Mouse (Mus musculus) limb, embryonic 11.5 days (tissue): ENCODE data around the gene Chd3. TPM values are rescaled to one million over a fixed set of nuclear protein-coding genes. Genes with fewer than 3 reads are reported as not detected.
"Not testable (repeated sequence)": the region's sequence is repeated elsewhere in the genome, so short reads cannot be mapped to it uniquely, and the experiment has no call there.

Experiments used
- ATAC-seq: fragments of 200-750 bp; cut with Nextera tagmentation; 2 replicates; pipeline ENCODE4 v1.8.0; 2017; ENCODE audit warnings: low read depth; ENCODE audit not compliant: insufficient number of reproducible peaks, low FRiP score, low TSS enrichment
- DNase-seq: peaks from one replicate; pipeline ENCODE4 v3.0.0-alpha.2; 2015; ENCODE audit warnings: low spot score
- H3K27ac ChIP-seq: fragments of 300-500 bp; sonication (generic); replicated peaks from 2 replicates; pipeline ENCODE4 v1.5.1; 2014; ENCODE audit warnings: low read depth, mild to moderate bottlenecking, low read length
- H3K27me3 ChIP-seq: fragments of 300-500 bp; sonication (generic); 2 replicates; pipeline ENCODE4 v1.6.1; 2014; ENCODE audit warnings: mild to moderate bottlenecking, low read length, mixed read lengths; ENCODE audit not compliant: control insufficient read depth, insufficient read depth
- H3K36me3 ChIP-seq: fragments of 300-500 bp; sonication (generic); 2 replicates; pipeline ENCODE4 v1.6.1; 2014; ENCODE audit warnings: mild to moderate bottlenecking, low read length, moderate library complexity, mixed read lengths; ENCODE audit not compliant: control insufficient read depth, insufficient read depth
- H3K4me1 ChIP-seq: fragments of 300-500 bp; sonication (generic); 2 replicates; pipeline ENCODE4 v1.6.1; 2014; ENCODE audit warnings: low read length, mixed read lengths; ENCODE audit not compliant: control insufficient read depth, insufficient read depth
- H3K4me2 ChIP-seq: fragments of 300-500 bp; sonication (generic); 2 replicates; pipeline ENCODE4 v1.6.1; 2014; ENCODE audit warnings: low read depth, mild to moderate bottlenecking, moderate library complexity; ENCODE audit not compliant: severe bottlenecking
- H3K4me3 ChIP-seq: fragments of 300-500 bp; sonication (generic); 2 replicates; pipeline ENCODE4 v1.5.1; 2014; ENCODE audit warnings: low read depth, low read length
- H3K9ac ChIP-seq: fragments of 300-500 bp; sonication (generic); 2 replicates; pipeline ENCODE4 v1.6.1; 2014; ENCODE audit warnings: mild to moderate bottlenecking, low read length
- H3K9me3 ChIP-seq: fragments of 300-500 bp; sonication (generic); 2 replicates; pipeline ENCODE4 v1.6.1; 2016; ENCODE audit warnings: low read length; ENCODE audit not compliant: control insufficient read depth
- WGBS: fragments of 180-500 bp; shearing (Covaris S2); extraction: QIAGEN DNeasy Blood & Tissue Kit; methylation state at CpG from one replicate; pipeline ENCODE4 v1.1.7; 2014; 5-methylcytosine and 5-hydroxymethylcytosine counted together
- polyA plus RNA-seq: library from polyadenylated mRNA; unstranded; fragments of >200 nt; fragmentation: Nextera tagmentation; extraction: Ambion mirVana; gene quantifications from 2 replicates; pipeline ENCODE4 v1.2.1, GENCODE M21; 2014

Gene Chd3
- polyA plus RNA-seq, 1 experiment from 2014 or later: 58.6 TPM

- peaks cover 19% of the 10 kb centered on the region for H3K4me1 ChIP-seq
- no peaks in the 10 kb centered on the region for H3K9me3 ChIP-seq
- peaks cover 4% of the 10 kb centered on the region for H3K27me3 ChIP-seq
- no peak for DNase-seq
- no peak overlapping the region for H3K27ac ChIP-seq
- peaks cover 9% of the 10 kb centered on the region for H3K36me3 ChIP-seq
- no peak for ATAC-seq
- H3K4me3 ChIP-seq: peak overlapping the region; percentile 67; the same call in 1 of the 2 replicates
- WGBS: 81% methylated on average over 6 of the region's 6 CpGs
- H3K4me2 ChIP-seq: peak overlapping the region; percentile 84
- H3K9ac ChIP-seq: no peak overlapping the region; the same call in 1 of the 2 replicates
Observed at GRCm38 (mm10) chr11:69322010-69322409, 47.2 kb downstream of the Chd3 start.

GRCm38 (mm10) chr11:69321580-69321979 is 47.6 kb downstream of the Chd3 start:
- no peak overlapping the region for H3K4me2 ChIP-seq
- ATAC-seq: no peak
- WGBS: 94% methylated on average over 6 of the region's 6 CpGs
- H3K4me1 ChIP-seq: peaks cover 19% of the 10 kb centered on the region
- H3K9me3 ChIP-seq: no peaks in the 10 kb centered on the region
- DNase-seq: no peak
- H3K4me3 ChIP-seq: no peak overlapping the region
- peaks cover 9% of the 10 kb centered on the region for H3K36me3 ChIP-seq
- H3K27ac ChIP-seq: no peak overlapping the region
- peaks cover 2% of the 10 kb centered on the region; the same call in 1 of the 2 replicates for H3K27me3 ChIP-seq
- no peak overlapping the region for H3K9ac ChIP-seq

- not testable (repeated sequence) for DNase-seq, ATAC-seq, H3K36me3 ChIP-seq, H3K9ac ChIP-seq, H3K4me2 ChIP-seq, H3K4me3 ChIP-seq, H3K27ac ChIP-seq, H3K9me3 ChIP-seq, H3K27me3 ChIP-seq
- peaks cover 11% of the 10 kb centered on the region for H3K4me1 ChIP-seq
- 90% methylated on average over 3 of the region's 3 CpGs for WGBS
Observed at GRCm38 (mm10) chr11:69318000-69318399, 51.2 kb downstream of the Chd3 start.

- no peak overlapping the region for H3K4me2 ChIP-seq
- no peaks in the 10 kb centered on the region for H3K27me3 ChIP-seq
- peaks cover 9% of the 10 kb centered on the region for H3K36me3 ChIP-seq
- no peak overlapping the region for H3K27ac ChIP-seq
- WGBS: over 99% methylated on average over 6 of the region's 6 CpGs
- no peaks in the 10 kb centered on the region for H3K4me1 ChIP-seq
- H3K9me3 ChIP-seq: no peaks in the 10 kb centered on the region
- ATAC-seq: no peak
- no peak overlapping the region for H3K9ac ChIP-seq
- H3K4me3 ChIP-seq: no peak overlapping the region
- no peak for DNase-seq
Observed at GRCm38 (mm10) chr11:69316361-69316760, 52.8 kb downstream of the Chd3 start.

- DNase-seq (no peak), ATAC-seq (no peak)
- Histone ChIP-seq H3K4me3 (no peak overlapping the region), H3K27ac (no peak overlapping the region), H3K9ac (no peak overlapping the region), H3K4me1 (no peaks in the 10 kb centered on the region), H3K27me3 (no peaks in the 10 kb centered on the region), H3K9me3 (no peaks in the 10 kb centered on the region), H3K36me3 (peaks cover 29% of the 10 kb centered on the region), H3K4me2 (no peak overlapping the region)
- 82% methylated on average over 7 of the region's 7 CpGs for WGBS
Observed at GRCm38 (mm10) chr11:69311266-69311665, 57.9 kb downstream of the Chd3 start.

- 89% methylated on average over 2 of the region's 2 CpGs for WGBS
- no peak overlapping the region for H3K4me3 ChIP-seq
- no peak overlapping the region for H3K27ac ChIP-seq
- H3K36me3 ChIP-seq: peaks cover 38% of the 10 kb centered on the region
- H3K27me3 ChIP-seq: no peaks in the 10 kb centered on the region
- H3K4me1 ChIP-seq: no peaks in the 10 kb centered on the region
- no peaks in the 10 kb centered on the region for H3K9me3 ChIP-seq
- ATAC-seq: no peak
- H3K4me2 ChIP-seq: no peak overlapping the region
- no peak for DNase-seq
- H3K9ac ChIP-seq: no peak overlapping the region
Observed at GRCm38 (mm10) chr11:69306039-69306438, 63.2 kb downstream of the Chd3 start.

GRCm38 (mm10) chr11:69305291-69305690 is 63.9 kb downstream of the Chd3 start:
- Histone ChIP-seq H3K4me3 (no peak overlapping the region), H3K27ac (no peak overlapping the region), H3K9me3 (no peaks in the 10 kb centered on the region), H3K27me3 (no peaks in the 10 kb centered on the region), H3K36me3 (peaks cover 38% of the 10 kb centered on the region), H3K4me1 (no peaks in the 10 kb centered on the region), H3K4me2 (no peak overlapping the region), H3K9ac (no peak overlapping the region)
- ATAC-seq (no peak), DNase-seq (no peak)
- 94% methylated on average over 9 of the region's 9 CpGs for WGBS

- Histone ChIP-seq H3K27ac (no peak overlapping the region), H3K4me2 (no peak overlapping the region), H3K9ac (no peak overlapping the region), H3K4me1 (no peaks in the 10 kb centered on the region), H3K9me3 (no peaks in the 10 kb centered on the region), H3K27me3 (no peaks in the 10 kb centered on the region), H3K4me3 (no peak overlapping the region), H3K36me3 (peaks cover 23% of the 10 kb centered on the region; the same call in 1 of the 2 replicates)
- WGBS: 85% methylated on average over 7 of the region's 7 CpGs
- DNase-seq (no peak), ATAC-seq (no peak)
Observed at GRCm38 (mm10) chr11:69302817-69303216, 66.4 kb downstream of the Chd3 start.

- DNase-seq: no peak
- Histone ChIP-seq H3K9ac (no peak overlapping the region), H3K4me1 (no peaks in the 10 kb centered on the region), H3K27ac (no peak overlapping the region), H3K36me3 (peaks cover 9% of the 10 kb centered on the region; the same call in 1 of the 2 replicates), H3K27me3 (no peaks in the 10 kb centered on the region), H3K4me3 (no peak overlapping the region), H3K9me3 (no peaks in the 10 kb centered on the region), H3K4me2 (no peak overlapping the region)
- WGBS: 83% methylated on average over 7 of the region's 7 CpGs
- no peak for ATAC-seq
Observed at GRCm38 (mm10) chr11:69298231-69298630, 71.0 kb downstream of the Chd3 start.
